Mouse (Mus musculus): ENCODE measurements around the gene Ttc38.
A peak's percentile ranks its signal among the peaks of the same experiment; 100 is the strongest.

Ttc38 gene

DNA sequence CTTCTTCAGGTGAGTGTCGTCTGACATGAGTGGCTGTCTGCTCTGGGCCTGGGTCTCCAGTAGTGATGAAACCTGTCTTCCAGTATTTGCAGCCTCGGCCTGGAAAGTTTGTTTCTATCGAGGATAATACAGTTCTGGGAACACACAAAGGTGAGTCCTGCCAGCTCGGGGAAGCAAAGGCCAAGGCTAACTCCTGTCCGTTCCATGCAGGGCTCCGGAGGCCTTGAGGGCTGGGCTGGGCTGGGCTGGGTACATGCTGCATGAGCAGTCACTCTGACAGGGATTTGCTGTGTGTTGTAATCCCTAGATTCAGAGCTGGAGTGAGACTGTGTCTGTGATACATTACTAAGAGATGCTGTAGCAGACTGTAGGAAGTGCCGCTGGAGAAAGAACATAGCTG is 61.8 kb downstream of the Ttc38 start:
- no peak for DNase-seq (ENCODE audit: low read depth, low spot score)

DNA sequence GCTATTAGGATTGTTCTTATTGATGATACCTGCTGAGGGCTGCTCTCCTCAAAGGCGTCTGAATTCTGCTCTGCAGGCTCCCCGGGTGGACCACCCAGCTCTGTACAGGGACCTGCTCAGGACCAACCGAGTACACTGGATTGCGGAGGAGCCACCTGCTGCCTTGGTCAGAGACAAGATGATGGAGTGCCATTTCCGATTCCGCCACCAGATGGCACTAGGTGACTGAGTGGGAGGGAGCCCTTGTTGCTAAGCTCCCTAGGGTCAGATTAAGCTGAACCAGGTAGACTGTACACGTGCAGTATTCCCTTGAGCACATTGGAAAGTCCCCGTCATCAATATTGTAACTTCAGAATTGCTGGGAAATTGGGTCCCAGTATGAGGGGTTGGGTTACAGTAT is 64.2 kb downstream of the Ttc38 start:
- DNase-seq (ENCODE audit: low read depth, low spot score) = peak; percentile 74

- no peak for DNase-seq (ENCODE audit: low read depth, low spot score)
Observed at GRCm38 (mm10) chr15:85897113-85897512, 65.0 kb downstream of the Ttc38 start.

GRCm38 (mm10) chr15:85899396-85899795 is 67.3 kb downstream of the Ttc38 start:
- no peak for DNase-seq (ENCODE audit: low read depth, low spot score)

- no peak for DNase-seq (ENCODE audit: low read depth, low spot score)
Observed at GRCm38 (mm10) chr15:85900318-85900717, 68.2 kb downstream of the Ttc38 start.

GRCm38 (mm10) chr15:85900801-85901200 is 68.7 kb downstream of the Ttc38 start:
- no peak for DNase-seq (ENCODE audit: low read depth, low spot score)

GRCm38 (mm10) chr15:85902505-85902904 is 70.4 kb downstream of the Ttc38 start:
- peak; percentile 58 for DNase-seq (ENCODE audit: low read depth, low spot score)

GRCm38 (mm10) chr15:85903826-85904225 is 71.7 kb downstream of the Ttc38 start:
- peak; percentile 78 for DNase-seq (ENCODE audit: low read depth, low spot score)
